Mouse (Mus musculus) heart, adult 2 months (tissue): Measurements from ENCODE around the gene Col6a5. TPM values are rescaled to one million over a fixed set of nuclear protein-coding genes. Genes with fewer than 3 reads are reported as not detected.

Experiments
- DNase-seq, 2 experiments: peaks; one replicate each; pipeline ENCODE4 v3.0.0; 2021
- H3K27ac ChIP-seq: fragments of 200-600 bp; 2 replicates; pipeline ENCODE4 v1.8.1; 2022
- H3K27me3 ChIP-seq: fragments of 200-500 bp; 2 replicates; pipeline ENCODE4 v1.6.1; 2012; ENCODE audit warnings: mild to moderate bottlenecking, low read length, inconsistent platforms, mixed read lengths; ENCODE audit not compliant: control insufficient read depth, insufficient read depth
- H3K36me3 ChIP-seq: fragments of 200-500 bp; 2 replicates; pipeline ENCODE4 v1.6.1; 2012; ENCODE audit warnings: low read length, inconsistent platforms; ENCODE audit not compliant: control insufficient read depth, insufficient read depth
- H3K4me1 ChIP-seq: fragments of 200-500 bp; 2 replicates; pipeline ENCODE4 v1.6.1; 2011; ENCODE audit warnings: low read length; ENCODE audit not compliant: control insufficient read depth, insufficient read depth
- H3K4me3 ChIP-seq: fragments of 200-600 bp; 2 replicates; pipeline ENCODE4 v1.8.1; 2022
- H3K79me2 ChIP-seq: fragments of 200-500 bp; replicated peaks from 2 replicates; pipeline ENCODE4 v1.6.1; 2012; ENCODE audit warnings: mild to moderate bottlenecking, inconsistent platforms, low read length, moderate library complexity, mixed read lengths; ENCODE audit not compliant: control insufficient read depth, insufficient read depth
- H3K9ac ChIP-seq: fragments of 200-500 bp; 2 replicates; pipeline ENCODE4 v1.6.1; 2012; ENCODE audit warnings: low read depth, mild to moderate bottlenecking, control low read depth, inconsistent platforms, low read length, mixed read lengths
- CTCF ChIP-seq: fragments of 200-600 bp; IDR thresholded peaks from 2 replicates; pipeline ENCODE4 v1.8.1; 2022; ENCODE audit warnings: antibody characterized with exemption, mild to moderate bottlenecking, moderate library complexity
- EP300 ChIP-seq: fragments of 200-500 bp; IDR thresholded peaks from 2 replicates; pipeline ENCODE4 v1.6.1; 2011; ENCODE audit warnings: low read depth, low read length, control low read depth; ENCODE audit not compliant: insufficient read depth
- POLR2A ChIP-seq: fragments of 200-500 bp; IDR thresholded peaks from 2 replicates; pipeline ENCODE4 v1.6.1; 2011; ENCODE audit warnings: mild to moderate bottlenecking, low read depth, low read length, control low read depth; ENCODE audit not compliant: insufficient read depth
- WGBS: fragments of 180-500 bp; shearing (Covaris S2); methylation state at CpG from one replicate; pipeline ENCODE4 v1.1.7; 2018; 5-methylcytosine and 5-hydroxymethylcytosine counted together
- intact Hi-C: fragments of 180-260 bp; cut with DNase I; formaldehyde crosslinking; loops from one replicate; pipeline ENCODE4 v1.15.1; 2025
- polyA plus RNA-seq: library from polyadenylated mRNA; depleted of rRNA; stranded (reverse); fragments of >200 nt; gene quantifications from 2 replicates; pipeline ENCODE4 v1.2.3, GENCODE M21; 2012
- total RNA-seq, 2 experiments: library from RNA; stranded (reverse); gene quantifications; 2 replicates each; pipeline ENCODE4 v1.2.3; 2021

Gene Col6a5
- total and polyA plus RNA-seq, 3 experiments: 0.09 to 0.50 (median 0.14) TPM

- intact Hi-C loops: no loop called here
- Histone ChIP-seq H3K4me1 (no peaks in the 10 kb centered on the region), H3K4me3 (no peak overlapping the region), H3K36me3 (no peaks in the 10 kb centered on the region), H3K9ac (no peak overlapping the region), H3K27me3 (no peaks in the 10 kb centered on the region; the same call in 1 of the 2 replicates), H3K27ac (no peak overlapping the region), H3K79me2 (no peaks in the 10 kb centered on the region)
- 88% methylated on average over 14 of the region's 14 CpGs for WGBS
- no peak for DNase-seq
- TF ChIP-seq EP300 (no peak), POLR2A (no peak), CTCF (no peak)
Observed at GRCm38 (mm10) chr9:105971351-105971894, 11.0 kb upstream of the Col6a5 start.

GRCm38 (mm10) chr9:105970901-105971300 is 10.5 kb upstream of the Col6a5 start:
- H3K79me2 ChIP-seq: no peaks in the 10 kb centered on the region
- WGBS: 50% methylated on average over 5 of the region's 5 CpGs
- no peaks in the 10 kb centered on the region; the same call in 1 of the 2 replicates for H3K27me3 ChIP-seq
- no peak for TF ChIP-seq EP300
- TF ChIP-seq POLR2A: no peak
- no peak for TF ChIP-seq CTCF
- no peak overlapping the region for H3K4me3 ChIP-seq
- DNase-seq: no peak
- H3K27ac ChIP-seq: no peak overlapping the region
- intact Hi-C loops: no loop called here
- no peaks in the 10 kb centered on the region for H3K36me3 ChIP-seq
- H3K4me1 ChIP-seq: no peaks in the 10 kb centered on the region
- H3K9ac ChIP-seq: no peak overlapping the region

DNA sequence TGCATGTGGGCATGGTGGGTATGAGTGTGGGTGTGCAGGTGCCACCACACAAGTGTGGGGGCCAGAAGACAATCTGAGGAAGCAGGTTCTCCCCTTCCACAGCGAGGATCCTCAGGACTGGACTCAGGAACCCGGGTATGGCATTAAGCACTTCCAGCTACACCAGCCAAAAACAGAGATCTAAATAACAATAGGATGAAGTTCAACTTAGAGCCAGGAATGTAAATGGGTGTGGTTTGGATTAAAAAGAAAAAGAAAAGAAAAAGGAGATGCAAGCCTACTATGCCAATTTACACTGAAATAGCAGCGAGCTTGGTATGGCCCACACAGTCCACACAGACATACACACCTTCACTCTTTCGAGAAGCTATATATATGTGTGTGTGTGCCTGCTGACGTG is 7.5 kb upstream of the Col6a5 start:
- no peaks in the 10 kb centered on the region for H3K4me1 ChIP-seq
- DNase-seq: no peak
- H3K27ac ChIP-seq: no peak overlapping the region
- TF ChIP-seq EP300 (no peak), POLR2A (no peak), CTCF (no peak)
- no peaks in the 10 kb centered on the region; the same call in 1 of the 2 replicates for H3K27me3 ChIP-seq
- H3K79me2 ChIP-seq: no peaks in the 10 kb centered on the region
- intact Hi-C loops: no loop called here
- no peak overlapping the region for H3K4me3 ChIP-seq
- H3K36me3 ChIP-seq: no peaks in the 10 kb centered on the region
- WGBS: 68% methylated on average over 5 of the region's 5 CpGs
- H3K9ac ChIP-seq: no peak overlapping the region

DNA sequence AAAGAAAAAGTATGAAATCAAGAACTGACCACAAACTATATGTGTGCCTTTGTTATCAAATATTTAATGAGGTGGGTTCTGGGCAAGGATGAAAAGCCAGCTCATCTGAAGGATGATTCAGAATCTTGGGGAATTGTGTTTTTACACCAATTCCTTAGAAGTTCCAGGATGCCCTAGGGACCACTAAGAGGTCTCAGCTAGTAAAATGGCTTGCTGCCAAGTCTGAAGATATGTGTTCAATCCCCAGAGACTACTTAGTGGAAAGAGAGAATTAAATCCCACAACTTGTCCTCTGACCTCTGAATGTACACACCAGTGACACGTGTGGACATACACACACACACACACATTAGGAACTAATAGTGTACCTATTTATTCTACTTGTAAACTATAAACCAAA is 1.3 kb downstream of the Col6a5 start:
- DNase-seq: no peak
- Histone ChIP-seq H3K27ac (no peak overlapping the region), H3K9ac (no peak overlapping the region), H3K79me2 (no peaks in the 10 kb centered on the region), H3K36me3 (no peaks in the 10 kb centered on the region), H3K27me3 (no peaks in the 10 kb centered on the region), H3K4me1 (no peaks in the 10 kb centered on the region; the same call in 1 of the 2 replicates), H3K4me3 (no peak overlapping the region)
- intact Hi-C loops: no loop called here
- WGBS: 53% methylated on average over 1 of the region's 1 CpGs
- TF ChIP-seq CTCF (no peak), EP300 (no peak)

- Histone ChIP-seq H3K27ac (no peak overlapping the region), H3K36me3 (no peaks in the 10 kb centered on the region), H3K9ac (no peak overlapping the region), H3K4me1 (no peaks in the 10 kb centered on the region), H3K4me3 (no peak overlapping the region), H3K27me3 (no peaks in the 10 kb centered on the region), H3K79me2 (no peaks in the 10 kb centered on the region)
- no peak for TF ChIP-seq EP300
- no peak for TF ChIP-seq CTCF
- TF ChIP-seq POLR2A: no peak
- no peak for DNase-seq
- intact Hi-C loops: no loop called here
- 83% methylated on average over 1 of the region's 1 CpGs for WGBS
Observed at GRCm38 (mm10) chr9:105949755-105950154, 10.7 kb downstream of the Col6a5 start.

DNA sequence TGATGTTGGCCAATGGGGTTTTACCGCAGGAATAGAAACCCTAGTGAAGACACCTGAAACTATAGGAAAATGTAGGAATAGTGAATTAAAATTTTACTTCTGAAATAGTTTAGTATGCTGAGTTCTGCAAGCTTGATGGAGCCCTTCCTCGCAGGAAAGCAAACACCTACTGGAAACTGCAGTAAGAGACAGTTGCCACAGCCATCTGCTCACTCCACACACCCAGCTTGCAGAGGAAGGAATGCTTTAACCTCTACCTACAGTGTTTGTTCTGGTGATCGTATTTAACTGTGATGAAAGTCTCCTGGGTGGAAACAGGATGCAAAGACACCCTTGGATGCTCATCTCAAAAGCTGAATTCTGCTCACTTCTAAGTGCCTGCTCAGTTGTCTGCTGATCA is 12.9 kb downstream of the Col6a5 start:
- no peaks in the 10 kb centered on the region for H3K27me3 ChIP-seq
- intact Hi-C loops: no loop called here
- TF ChIP-seq EP300: no peak
- no peak for TF ChIP-seq POLR2A
- TF ChIP-seq CTCF: no peak
- no peaks in the 10 kb centered on the region for H3K79me2 ChIP-seq
- no peak for DNase-seq
- no peak overlapping the region for H3K4me3 ChIP-seq
- H3K27ac ChIP-seq: no peak overlapping the region
- WGBS: 65% methylated on average over 3 of the region's 3 CpGs
- H3K4me1 ChIP-seq: no peaks in the 10 kb centered on the region
- no peak overlapping the region for H3K9ac ChIP-seq
- no peaks in the 10 kb centered on the region for H3K36me3 ChIP-seq
